Mouse (Mus musculus): Measurements from ENCODE around the gene Plcb2.

Gene Plcb2

DNA sequence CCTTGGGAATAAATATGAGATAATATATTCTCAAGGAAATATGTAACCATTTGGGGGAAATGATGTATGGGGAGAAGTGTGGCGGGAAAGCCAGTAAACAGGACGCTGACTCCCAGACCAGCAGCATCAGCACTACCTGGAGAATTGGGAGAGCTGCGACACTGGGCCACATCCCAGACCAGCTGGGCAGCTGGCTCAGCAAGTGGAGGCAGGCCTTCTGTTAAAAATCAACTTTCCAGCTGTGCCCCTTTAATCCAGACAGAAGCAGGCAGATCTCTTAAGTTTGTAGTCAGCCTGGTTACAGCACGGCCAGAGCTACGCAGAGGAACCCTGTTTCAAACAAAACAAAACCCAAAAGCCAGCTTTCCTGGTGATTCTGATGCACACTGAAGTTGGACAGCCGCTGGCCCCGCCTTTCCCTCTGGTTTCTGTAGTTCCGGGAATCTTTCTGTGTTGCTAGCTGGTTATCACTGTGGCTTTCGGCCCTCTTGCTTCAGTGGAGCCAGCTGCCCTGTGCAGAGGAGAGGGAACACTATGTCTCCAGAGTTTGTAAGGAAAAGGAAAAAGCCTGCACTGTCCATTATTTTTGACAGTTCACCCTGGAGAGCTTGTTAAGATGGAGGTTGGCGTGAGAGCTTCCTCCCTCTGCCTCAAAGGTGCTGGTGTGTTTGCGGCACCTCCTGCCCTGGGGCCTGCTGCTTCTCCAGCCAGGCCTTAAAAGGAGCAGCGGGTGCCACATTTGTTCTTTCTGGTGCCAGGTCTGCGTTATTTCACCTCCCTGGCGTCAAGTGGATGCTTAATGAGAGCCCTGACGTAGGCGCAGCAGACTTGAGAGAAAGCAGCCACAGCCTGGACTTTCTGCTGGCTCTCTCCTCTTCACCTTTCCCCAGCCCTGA, 23.9 kb upstream of the Plcb2 start:
- DNase-seq (ENCODE audit: low read depth, low spot score) = no peak

- DNase-seq (ENCODE audit: low read depth, low spot score) = no peak
Measured at GRCm38 (mm10) chr2:118750476-118750875, 22.2 kb upstream of the Plcb2 start.

- no peak for DNase-seq (ENCODE audit: low read depth, low spot score)
Measured at GRCm38 (mm10) chr2:118749341-118749884, 21.2 kb upstream of the Plcb2 start.

DNA sequence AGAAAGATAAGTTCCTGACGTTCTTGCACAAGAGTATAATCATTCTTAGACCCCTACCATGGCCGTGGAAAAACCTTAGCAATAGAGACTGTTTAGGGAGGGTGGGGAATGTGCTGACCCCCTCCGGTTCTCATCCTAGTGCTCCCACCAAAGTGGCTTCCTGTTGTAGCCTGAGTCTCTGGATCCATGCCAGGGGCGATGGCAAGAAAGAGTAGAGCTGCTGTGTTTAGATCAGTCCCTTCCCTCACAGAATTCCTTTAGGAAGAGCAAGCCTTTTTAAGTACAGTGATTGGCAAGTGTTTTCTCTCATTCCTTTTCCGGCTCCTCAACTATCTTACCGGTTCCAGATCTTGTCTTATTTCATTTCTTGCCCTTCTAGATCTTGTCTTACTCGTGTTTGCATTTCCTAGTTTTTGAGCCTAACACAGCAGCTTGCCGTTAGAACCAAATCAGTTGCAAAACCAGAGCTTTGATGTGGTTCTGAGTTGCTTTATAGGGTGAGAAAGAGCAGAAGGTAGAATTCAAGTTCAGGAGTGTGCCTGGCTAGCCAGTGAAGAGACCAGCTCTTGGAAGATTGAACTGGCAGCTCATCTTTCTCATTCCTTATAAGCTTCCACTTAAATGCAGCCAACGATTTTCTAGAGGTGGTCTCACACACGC, 19.2 kb upstream of the Plcb2 start:
- no peak for DNase-seq (ENCODE audit: low read depth, low spot score)

GRCm38 (mm10) chr2:118745915-118746901, 18.0 kb upstream of the Plcb2 start:
- DNase-seq (ENCODE audit: low read depth, low spot score) = no peak

GRCm38 (mm10) chr2:118745232-118745884, 17.1 kb upstream of the Plcb2 start, which contains the start of gene Inafm2:
Inafm2 (plus strand) TSS chr2:118745758.
- DNase-seq (ENCODE audit: low read depth, low spot score) = no peak

DNA sequence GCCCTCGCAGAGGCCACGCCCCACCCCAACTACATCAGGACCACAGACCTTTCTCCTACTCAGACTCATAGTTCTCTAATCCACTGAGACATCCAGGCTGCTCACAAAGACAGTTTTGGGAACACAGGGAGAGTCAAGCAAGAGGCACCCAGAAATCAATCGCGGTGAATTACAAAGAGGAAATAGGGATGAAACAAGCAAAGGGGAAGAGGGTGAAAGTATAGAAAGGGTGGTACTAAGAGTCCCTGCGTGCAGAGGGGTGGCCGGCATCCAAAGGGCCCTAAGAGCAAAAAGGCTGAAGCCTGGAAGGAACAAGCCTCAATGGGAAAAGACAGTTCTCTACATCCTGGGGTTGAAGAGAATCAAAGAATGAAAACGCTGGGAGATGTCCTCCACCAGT, 16.4 kb upstream of the Plcb2 start:
- DNase-seq (ENCODE audit: low read depth, low spot score) = no peak

- DNase-seq (ENCODE audit: low read depth, low spot score) = no peak
Measured at GRCm38 (mm10) chr2:118743261-118743943, 15.2 kb upstream of the Plcb2 start.

- no peak for DNase-seq (ENCODE audit: low read depth, low spot score)
Measured at GRCm38 (mm10) chr2:118741183-118741582, 12.9 kb upstream of the Plcb2 start.

GRCm38 (mm10) chr2:118740341-118740740, 12.1 kb upstream of the Plcb2 start:
- no peak for DNase-seq (ENCODE audit: low read depth, low spot score)

GRCm38 (mm10) chr2:118733341-118733740, 5.1 kb upstream of the Plcb2 start:
- no peak for DNase-seq (ENCODE audit: low read depth, low spot score)

- no peak for DNase-seq (ENCODE audit: low read depth, low spot score)
Measured at GRCm38 (mm10) chr2:118731981-118732380, 3.7 kb upstream of the Plcb2 start.

GRCm38 (mm10) chr2:118730622-118730915, 2.3 kb upstream of the Plcb2 start:
- DNase-seq (ENCODE audit: low read depth, low spot score) = no peak

DNA sequence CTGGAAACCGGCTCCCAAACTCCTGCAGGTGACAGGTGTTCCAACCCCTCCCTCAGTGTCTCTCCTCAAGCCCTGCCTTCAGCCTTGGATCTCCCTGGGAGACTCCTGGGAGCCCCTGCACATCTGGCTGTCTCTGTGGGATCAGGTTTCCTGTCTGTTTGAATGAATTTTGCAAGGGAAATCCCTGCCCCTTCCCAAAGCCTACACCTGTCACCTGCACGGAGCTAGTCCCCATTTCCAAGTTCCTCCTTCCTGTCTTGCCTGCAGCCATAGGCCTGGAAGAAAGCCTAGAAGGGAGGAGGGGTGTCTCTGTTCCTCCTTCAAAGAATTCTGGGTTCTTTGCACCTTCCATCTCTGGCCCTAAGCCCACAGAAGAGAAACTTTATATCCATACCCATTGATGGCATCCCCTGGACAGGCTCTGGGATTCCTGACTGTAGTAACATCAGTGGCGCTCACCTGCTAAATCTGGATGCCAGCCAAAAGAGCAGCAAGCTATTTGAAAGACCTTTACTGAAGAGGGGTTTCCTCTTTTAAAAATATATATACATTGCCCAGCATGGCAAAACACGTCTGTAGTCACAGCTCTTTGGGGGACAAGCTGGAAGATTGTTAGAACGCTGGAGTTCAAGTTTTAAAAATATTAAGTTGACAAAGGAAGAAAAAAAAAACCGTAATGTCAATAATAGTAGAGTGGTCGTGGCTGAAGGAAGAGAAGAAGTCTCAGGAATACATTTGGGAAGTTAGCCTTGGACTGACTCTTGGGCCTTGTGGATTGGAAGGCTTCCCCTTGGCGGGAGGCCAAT, 1.8 kb upstream of the Plcb2 start:
- no peak for DNase-seq (ENCODE audit: low read depth, low spot score)

GRCm38 (mm10) chr2:118729194-118729593, 956 bp upstream of the Plcb2 start:
- DNase-seq (ENCODE audit: low read depth, low spot score) = no peak

GRCm38 (mm10) chr2:118727911-118728310, 327 bp downstream of the Plcb2 start:
- no peak for DNase-seq (ENCODE audit: low read depth, low spot score)

DNA sequence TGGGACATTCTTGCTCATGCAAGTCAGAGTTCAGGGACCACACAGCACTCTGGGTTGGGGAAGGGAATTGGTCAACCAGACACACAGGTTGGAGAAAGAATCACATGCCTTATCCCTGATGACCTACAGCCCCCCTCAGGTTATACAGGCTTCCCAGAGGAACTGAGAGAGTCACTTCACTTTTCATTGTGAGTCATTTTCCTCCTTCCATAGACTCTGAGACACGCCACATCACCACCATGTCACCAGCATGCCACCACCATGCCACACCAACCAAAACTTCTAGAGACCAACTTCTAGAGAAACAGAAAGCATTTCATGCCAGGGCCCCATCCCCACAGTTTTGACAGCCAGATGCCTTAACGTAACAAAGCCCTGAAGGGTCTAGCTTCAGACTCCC, 1.4 kb downstream of the Plcb2 start:
- DNase-seq (ENCODE audit: low read depth, low spot score) = no peak

GRCm38 (mm10) chr2:118725511-118725910, 2.7 kb downstream of the Plcb2 start:
- DNase-seq (ENCODE audit: low read depth, low spot score) = no peak

DNA sequence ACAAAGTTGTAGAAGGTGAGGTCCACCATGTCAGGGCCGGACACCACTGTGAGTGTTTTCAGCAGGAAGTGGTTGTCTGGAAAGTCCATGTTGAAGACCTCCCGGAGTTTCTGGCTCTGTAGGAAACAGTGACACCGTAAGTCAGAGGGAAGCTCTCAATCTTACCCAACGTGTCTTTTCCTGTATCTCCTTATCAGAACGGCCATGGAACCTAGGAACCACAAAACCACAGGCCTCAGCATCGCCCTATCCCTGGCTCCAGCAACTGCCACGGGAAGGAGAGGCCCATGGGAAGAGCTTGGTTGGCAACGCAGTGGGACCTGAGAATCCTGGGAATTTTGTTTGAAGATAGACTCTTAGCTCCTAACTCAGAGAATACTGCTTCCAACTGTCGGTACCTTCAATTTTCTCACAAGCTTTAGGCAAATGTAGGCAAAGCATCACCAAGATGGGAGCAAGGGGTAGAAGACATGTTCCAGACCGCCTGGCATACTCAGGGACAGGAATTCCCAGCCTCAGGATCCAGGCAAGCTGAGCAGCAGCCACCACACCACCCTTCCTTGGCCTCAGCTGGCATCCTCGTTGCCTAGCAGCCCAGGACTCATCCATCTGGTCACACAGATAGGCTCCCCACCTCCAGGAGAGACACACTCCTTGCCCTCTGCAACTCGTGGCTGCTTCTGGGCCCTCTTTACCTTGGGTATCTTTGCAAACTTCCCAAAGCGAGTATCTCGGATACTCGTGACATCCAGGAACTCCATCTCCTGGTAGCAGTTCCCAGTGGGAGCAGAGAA, 4.3 kb downstream of the Plcb2 start:
- DNase-seq (ENCODE audit: low read depth, low spot score) = no peak

Measured in WW6 (cell line).